Mouse (Mus musculus) hindbrain, embryonic 14.5 days (tissue): ENCODE data around the gene Angel1. TPM values are rescaled to one million over a fixed set of nuclear protein-coding genes. Genes with fewer than 3 reads are reported as not detected.

Source experiments
- ATAC-seq: fragments of 200-750 bp; cut with Nextera tagmentation; 2 replicates; pipeline ENCODE4 v1.8.0; 2017; ENCODE audit warnings: moderate number of reproducible peaks, mild to moderate bottlenecking, moderate TSS enrichment, moderate library complexity; ENCODE audit not compliant: low FRiP score
- DNase-seq: peaks from one replicate; pipeline ENCODE4 v3.0.0-alpha.2; 2015; ENCODE audit warnings: low spot score
- H3K27ac ChIP-seq: fragments of 300-500 bp; sonication (generic); 2 replicates; pipeline ENCODE4 v1.5.1; 2014; ENCODE audit warnings: mild to moderate bottlenecking, moderate library complexity
- H3K27me3 ChIP-seq: fragments of 300-500 bp; sonication (generic); 2 replicates; pipeline ENCODE4 v1.6.1; 2014; ENCODE audit warnings: mild to moderate bottlenecking, low read length, mixed read lengths; ENCODE audit not compliant: control insufficient read depth, insufficient read depth
- H3K36me3 ChIP-seq: fragments of 300-500 bp; sonication (generic); replicated peaks from 2 replicates; pipeline ENCODE4 v1.6.1; 2014; ENCODE audit not compliant: control insufficient read depth, insufficient read depth
- H3K4me1 ChIP-seq: fragments of 300-500 bp; sonication (generic); replicated peaks from 2 replicates; pipeline ENCODE4 v1.6.1; 2014; ENCODE audit warnings: antibody characterized with exemption, low read length, mixed read lengths; ENCODE audit not compliant: control insufficient read depth, insufficient read depth
- H3K4me2 ChIP-seq: fragments of 300-500 bp; sonication (generic); replicated peaks from 2 replicates; pipeline ENCODE4 v1.6.1; 2014; ENCODE audit warnings: mild to moderate bottlenecking, moderate library complexity
- H3K4me3 ChIP-seq: fragments of 300-500 bp; sonication (generic); replicated peaks from 2 replicates; pipeline ENCODE4 v1.5.1; 2014; ENCODE audit warnings: mild to moderate bottlenecking, low read length
- H3K9ac ChIP-seq: fragments of 300-500 bp; sonication (generic); 2 replicates; pipeline ENCODE4 v1.6.1; 2014
- H3K9me3 ChIP-seq: fragments of 300-500 bp; sonication (generic); 2 replicates; pipeline ENCODE4 v1.6.1; 2016; ENCODE audit warnings: low read length; ENCODE audit not compliant: control insufficient read depth
- WGBS: fragments of 180-500 bp; shearing (Covaris S2); extraction: QIAGEN DNeasy Blood & Tissue Kit; methylation state at CpG from one replicate; pipeline ENCODE4 v1.1.7; 2014; 5-methylcytosine and 5-hydroxymethylcytosine counted together
- polyA plus RNA-seq: library from polyadenylated mRNA; unstranded; fragments of >200 nt; fragmentation: Nextera tagmentation; extraction: Ambion mirVana; gene quantifications from 2 replicates; pipeline ENCODE4 v1.2.1, GENCODE M21; 2014

Angel1 gene
- polyA plus RNA-seq, 1 experiment from 2014 or later = 12.3 TPM

DNA sequence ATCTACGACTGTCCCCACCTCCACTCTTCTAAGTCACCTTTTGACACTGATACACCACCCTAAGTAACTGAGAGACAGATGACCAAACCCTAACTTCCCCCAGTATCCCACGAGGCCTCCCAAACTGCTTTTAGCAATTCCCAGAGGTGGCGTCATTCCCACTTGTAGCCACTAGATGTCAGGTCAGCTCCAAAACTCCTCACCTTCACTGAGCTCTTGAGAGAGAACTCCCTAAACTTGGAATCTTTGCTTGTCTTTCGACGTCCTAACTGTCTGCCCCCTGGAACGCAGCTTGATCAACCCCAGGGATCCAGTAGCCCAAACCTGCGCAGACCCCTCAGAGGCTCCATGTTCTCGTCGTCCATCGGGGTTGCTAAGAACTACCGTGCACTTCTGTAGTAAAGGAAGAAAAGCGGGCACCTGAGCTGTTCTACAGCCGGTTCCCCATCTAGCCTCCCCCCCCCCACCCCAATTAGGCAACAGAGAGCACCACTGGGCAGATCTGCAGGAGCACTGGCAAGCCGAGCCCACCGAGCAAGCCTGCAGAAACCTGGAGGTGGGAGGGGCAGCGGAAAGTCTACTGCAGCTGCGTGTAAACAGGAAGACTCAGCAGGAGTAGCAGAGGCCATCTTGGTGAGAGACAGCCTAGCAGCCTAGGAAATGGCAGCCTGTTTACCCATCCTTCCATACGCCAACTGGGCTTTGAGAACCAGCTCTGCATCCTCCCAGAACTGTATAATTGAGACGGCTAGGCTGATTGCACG lies 41.8 kb upstream of the Angel1 start:
- ATAC-seq = 0 out of 2 replicates have a peak, but pooled peaks have one; percentile 25
- no peak overlapping the region for H3K27ac ChIP-seq
- H3K9ac ChIP-seq = no peak overlapping the region
- no peaks in the 10 kb centered on the region for H3K36me3 ChIP-seq
- H3K4me3 ChIP-seq = no peak overlapping the region
- no peaks in the 10 kb centered on the region for H3K9me3 ChIP-seq
- no peak overlapping the region for H3K4me2 ChIP-seq
- peaks cover 12% of the 10 kb centered on the region for H3K4me1 ChIP-seq
- peak; percentile 77 for DNase-seq
- WGBS = 37% methylated on average over 20 of the region's 20 CpGs
- no peaks in the 10 kb centered on the region for H3K27me3 ChIP-seq

DNA sequence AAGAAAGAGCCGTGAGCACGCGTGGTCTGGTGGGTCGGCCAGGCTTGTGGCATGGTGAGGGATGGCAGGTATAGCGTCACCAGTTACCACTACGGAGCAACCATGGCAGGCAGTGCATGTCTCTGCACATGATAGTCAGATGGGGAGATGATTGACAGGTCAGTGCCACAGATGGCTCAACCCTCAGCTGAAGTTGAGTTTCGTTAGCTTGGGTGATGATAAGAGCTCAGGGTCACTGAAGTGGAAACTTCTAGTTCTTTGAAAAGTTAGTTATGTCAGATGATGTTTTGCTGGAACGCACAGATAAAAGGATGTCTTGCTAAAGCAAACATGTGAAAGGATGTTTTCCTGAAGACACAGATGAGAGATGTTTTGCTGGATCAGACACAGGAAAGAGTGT lies 40.2 kb upstream of the Angel1 start:
- no peak overlapping the region for H3K27ac ChIP-seq
- H3K27me3 ChIP-seq = no peaks in the 10 kb centered on the region
- no peak overlapping the region for H3K4me2 ChIP-seq
- DNase-seq = no peak
- WGBS = 89% methylated on average over 8 of the region's 8 CpGs
- ATAC-seq = no peak
- no peak overlapping the region for H3K9ac ChIP-seq
- H3K36me3 ChIP-seq = no peaks in the 10 kb centered on the region
- peaks cover 12% of the 10 kb centered on the region for H3K4me1 ChIP-seq
- H3K4me3 ChIP-seq = no peak overlapping the region
- no peaks in the 10 kb centered on the region for H3K9me3 ChIP-seq

DNA sequence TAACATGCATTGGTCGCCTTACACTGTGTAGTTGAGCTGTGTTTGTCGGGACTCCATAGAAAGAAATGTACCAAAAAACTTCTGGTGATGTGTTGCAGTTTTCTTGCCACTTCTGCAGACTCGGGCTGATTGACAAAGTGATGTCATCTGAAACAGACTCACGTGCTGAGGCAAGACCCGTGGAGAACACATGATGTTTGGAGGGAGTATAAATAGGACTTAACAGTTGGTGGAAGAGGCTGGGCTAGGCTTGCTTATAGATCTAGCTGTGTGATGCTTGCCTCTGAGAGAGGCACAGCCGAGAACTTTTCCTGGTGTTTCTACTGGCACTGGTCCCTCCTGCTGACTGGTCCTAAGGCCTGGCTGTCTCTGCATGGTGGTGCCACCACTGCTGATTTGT lies 37.8 kb upstream of the Angel1 start:
- H3K4me1 ChIP-seq = no peaks in the 10 kb centered on the region; the same call in 1 of the 2 replicates
- H3K9ac ChIP-seq = no peak overlapping the region
- 84% methylated on average over 6 of the region's 6 CpGs for WGBS
- ATAC-seq (no peak), DNase-seq (no peak)
- no peak overlapping the region for H3K27ac ChIP-seq
- no peak overlapping the region for H3K4me3 ChIP-seq
- no peaks in the 10 kb centered on the region for H3K36me3 ChIP-seq
- H3K27me3 ChIP-seq = no peaks in the 10 kb centered on the region
- no peaks in the 10 kb centered on the region for H3K9me3 ChIP-seq
- H3K4me2 ChIP-seq = no peak overlapping the region

DNA sequence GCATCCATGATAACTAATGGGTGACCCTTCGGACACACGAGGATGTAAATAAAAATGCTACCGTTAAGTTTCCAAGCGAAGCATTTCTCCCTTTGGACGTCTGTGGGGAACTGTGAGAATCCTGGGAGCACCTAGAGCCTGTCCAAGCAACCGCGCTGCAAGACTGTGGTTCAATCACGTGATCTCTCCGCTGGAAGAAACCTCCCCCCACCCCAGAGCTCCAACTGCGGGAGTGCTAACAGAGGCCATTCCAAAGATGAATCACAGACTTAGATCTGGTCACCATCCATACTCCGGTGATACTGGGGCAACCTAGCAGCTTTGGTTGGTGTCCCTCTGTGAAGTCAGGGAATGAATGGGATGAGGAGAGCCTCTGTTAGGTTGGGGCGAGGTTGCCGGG lies 34.8 kb upstream of the Angel1 start:
- ATAC-seq = no peak
- no peak overlapping the region for H3K9ac ChIP-seq
- DNase-seq = no peak
- no peaks in the 10 kb centered on the region for H3K9me3 ChIP-seq
- H3K27me3 ChIP-seq = no peaks in the 10 kb centered on the region
- H3K4me3 ChIP-seq = no peak overlapping the region
- no peaks in the 10 kb centered on the region for H3K36me3 ChIP-seq
- WGBS = 79% methylated on average over 13 of the region's 13 CpGs
- no peak overlapping the region for H3K27ac ChIP-seq
- no peak overlapping the region for H3K4me2 ChIP-seq
- no peaks in the 10 kb centered on the region for H3K4me1 ChIP-seq

DNA sequence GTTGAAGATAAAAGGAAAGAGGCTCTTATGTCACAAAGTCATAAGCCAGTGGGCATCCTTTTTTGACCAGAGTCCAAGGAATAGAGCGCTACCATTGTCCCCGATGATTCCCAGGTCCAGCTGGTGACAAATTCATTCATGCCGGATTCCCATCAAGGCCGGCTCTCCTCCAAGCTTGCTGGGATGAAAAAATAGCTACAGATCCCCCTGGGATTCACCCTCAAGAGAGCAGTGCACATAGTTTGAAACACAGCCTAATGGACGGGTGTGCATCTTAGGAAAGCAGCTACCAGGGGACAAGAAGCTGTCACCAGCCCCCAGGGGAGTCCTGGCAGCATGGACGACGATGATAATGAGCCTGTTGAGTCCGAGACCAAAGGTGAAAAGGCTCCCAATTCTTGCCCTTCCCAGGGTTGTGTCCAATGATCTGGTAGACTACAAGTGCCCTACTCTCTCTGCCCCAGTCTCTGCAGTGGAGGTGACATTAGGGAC lies 8.1 kb upstream of the Angel1 start, which contains the start of gene Lrrc74a:
Gene Lrrc74a, plus strand, starts transcription at position 51 of the 492 bp plus-strand sequence.
- Histone ChIP-seq H3K9ac (no peak within 1 kb of the TSS), H3K9me3 (no peaks in the 10 kb centered on the region), H3K27me3 (no peaks in the 10 kb centered on the region), H3K27ac (no peak within 1 kb of the TSS), H3K36me3 (no peaks in the 10 kb centered on the region), H3K4me2 (no peak within 1 kb of the TSS), H3K4me3 (no peak within 1 kb of the TSS), H3K4me1 (no peaks in the 10 kb centered on the region)
- DNase-seq (no peak), ATAC-seq (no peak)
- 78% methylated on average over 8 of the region's 8 CpGs for WGBS

DNA sequence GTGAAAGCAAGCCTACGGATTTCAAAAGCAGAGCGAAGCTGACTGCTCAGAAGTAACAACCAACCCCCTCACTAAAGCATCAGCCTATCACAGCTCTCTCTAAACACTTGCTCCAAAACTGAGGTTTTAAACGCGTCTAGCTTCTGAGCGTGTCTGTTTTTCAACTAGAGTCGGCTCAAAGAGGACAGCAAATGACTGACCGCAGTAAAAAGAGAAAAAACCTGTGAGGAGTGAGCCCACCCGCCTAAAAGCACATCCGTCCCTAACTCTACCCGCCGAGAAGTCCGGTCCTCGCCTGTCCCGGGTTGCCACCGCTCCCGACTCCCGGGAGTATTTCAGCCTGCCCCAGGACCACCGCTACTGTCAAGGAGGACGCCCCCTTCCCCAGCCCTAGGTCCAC lies 554 bp downstream of the Angel1 start:
- Histone ChIP-seq H3K4me2 (peak overlapping the region; percentile 88), H3K4me1 (peaks cover 10% of the 10 kb centered on the region; the same call in 1 of the 2 replicates), H3K9ac (peak overlapping the region; percentile 73), H3K27ac (peak overlapping the region; percentile 75), H3K9me3 (no peaks in the 10 kb centered on the region), H3K4me3 (peak overlapping the region; percentile 77), H3K27me3 (no peaks in the 10 kb centered on the region), H3K36me3 (no peaks in the 10 kb centered on the region; the same call in 1 of the 2 replicates)
- DNase-seq (peak; percentile 54), ATAC-seq (peak; percentile 12)
- WGBS = under 1% methylated on average over 19 of the region's 19 CpGs

DNA sequence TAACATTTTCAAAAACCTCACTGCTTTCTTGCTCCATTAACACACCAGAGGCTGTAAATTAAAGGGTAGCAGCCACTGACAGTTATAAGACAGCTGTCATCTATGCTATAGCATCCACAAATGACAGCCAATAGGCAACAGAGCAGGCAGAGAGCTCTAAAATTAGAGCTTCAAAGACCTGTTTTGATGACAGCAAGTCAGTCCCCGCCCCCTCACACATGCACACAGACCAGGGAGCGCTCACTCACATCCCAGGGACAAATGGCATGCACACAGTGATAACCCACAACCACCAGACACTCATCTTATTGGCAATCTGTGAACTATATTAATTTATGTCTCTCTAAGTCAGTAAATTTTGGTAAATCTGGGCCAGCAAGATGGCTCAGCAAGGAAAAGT lies 2.0 kb downstream of the Angel1 start:
- Histone ChIP-seq H3K4me2 (no peak overlapping the region), H3K9me3 (no peaks in the 10 kb centered on the region), H3K9ac (no peak overlapping the region), H3K36me3 (peaks cover 4% of the 10 kb centered on the region; the same call in 1 of the 2 replicates), H3K27me3 (no peaks in the 10 kb centered on the region), H3K4me1 (peaks cover 10% of the 10 kb centered on the region; the same call in 1 of the 2 replicates), H3K27ac (no peak overlapping the region), H3K4me3 (no peak overlapping the region)
- WGBS = 77% methylated on average over 2 of the region's 2 CpGs
- ATAC-seq (no peak), DNase-seq (no peak)

DNA sequence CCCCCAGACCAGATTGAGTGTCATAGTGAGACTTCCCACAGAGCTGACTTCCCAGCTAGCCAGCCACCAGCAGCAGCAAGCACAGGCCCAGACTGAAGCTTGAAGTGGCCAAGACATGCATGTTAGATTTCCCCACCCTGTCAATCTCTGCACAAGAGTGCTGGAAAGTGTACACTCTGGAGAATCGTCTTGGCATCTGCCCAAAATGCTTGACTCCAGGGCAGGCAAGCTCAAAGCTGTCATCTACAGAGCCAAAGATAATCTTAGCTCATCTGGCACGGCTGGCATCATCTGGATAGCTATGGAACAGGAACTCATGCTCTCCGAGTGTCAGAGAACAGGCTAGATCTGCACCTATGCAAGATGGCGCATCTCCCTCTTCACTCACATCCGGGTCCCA lies 4.8 kb downstream of the Angel1 start:
- H3K4me2 ChIP-seq = no peak overlapping the region
- H3K4me3 ChIP-seq = no peak overlapping the region
- H3K9me3 ChIP-seq = no peaks in the 10 kb centered on the region
- ATAC-seq (no peak), DNase-seq (no peak)
- H3K27me3 ChIP-seq = no peaks in the 10 kb centered on the region
- WGBS = 81% methylated on average over 5 of the region's 5 CpGs
- peaks cover 10% of the 10 kb centered on the region; the same call in 1 of the 2 replicates for H3K4me1 ChIP-seq
- no peak overlapping the region for H3K27ac ChIP-seq
- H3K36me3 ChIP-seq = peaks cover 16% of the 10 kb centered on the region
- H3K9ac ChIP-seq = no peak overlapping the region

DNA sequence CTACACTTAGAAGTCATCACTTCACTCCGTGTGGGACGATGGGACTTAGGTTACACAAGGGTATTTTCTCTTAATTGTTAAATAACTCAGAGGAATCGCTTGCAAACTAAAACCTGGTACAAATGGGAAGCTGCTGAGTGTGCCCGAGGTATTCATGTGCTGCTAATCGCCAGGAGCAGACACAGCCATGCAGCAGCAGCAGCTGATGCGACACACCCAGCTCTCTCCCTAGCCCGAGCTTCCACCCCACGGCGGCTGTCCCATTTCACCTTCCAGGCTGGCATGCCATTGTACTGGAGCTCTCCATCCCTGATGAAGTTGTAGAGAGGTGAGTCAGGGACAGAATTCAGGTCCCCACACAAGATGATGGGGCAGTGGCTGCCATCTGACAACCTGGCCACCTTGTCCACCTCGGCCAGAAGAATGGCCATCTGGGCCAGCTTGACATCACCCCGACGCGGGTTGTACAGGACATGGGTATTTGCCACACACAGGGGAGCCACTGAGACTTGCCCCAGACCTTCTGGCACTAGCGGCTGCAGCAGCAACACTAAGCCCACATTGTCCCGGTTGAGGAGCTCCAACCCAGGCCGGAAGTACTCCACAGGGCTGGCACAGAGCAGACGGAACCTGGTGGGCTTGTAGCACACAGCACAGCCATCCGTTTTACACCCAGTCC lies 6.2 kb downstream of the Angel1 start:
- Histone ChIP-seq H3K4me2 (no peak overlapping the region), H3K9me3 (no peaks in the 10 kb centered on the region), H3K4me3 (no peak overlapping the region), H3K9ac (no peak overlapping the region), H3K27me3 (no peaks in the 10 kb centered on the region), H3K27ac (no peak overlapping the region), H3K36me3 (peaks cover 19% of the 10 kb centered on the region), H3K4me1 (peaks cover 5% of the 10 kb centered on the region; the same call in 1 of the 2 replicates)
- ATAC-seq (no peak), DNase-seq (no peak)
- 88% methylated on average over 18 of the region's 18 CpGs for WGBS
